Mouse (Mus musculus) kidney, embryonic 15.5 days (tissue): ENCODE data around the gene Itk. TPM values are rescaled to one million over a fixed set of nuclear protein-coding genes. Genes with fewer than 3 reads are reported as not detected.
A peak's percentile ranks its signal among the peaks of the same experiment; 100 is the strongest.

Source experiments
- ATAC-seq: fragments of 200-750 bp; cut with Nextera tagmentation; replicated peaks from 2 replicates; pipeline ENCODE4 v1.8.0; 2017; ENCODE audit warnings: moderate TSS enrichment; ENCODE audit not compliant: low FRiP score
- H3K27ac ChIP-seq: fragments of 300-500 bp; sonication (generic); 2 replicates; pipeline ENCODE4 v1.5.1; 2015; ENCODE audit warnings: mild to moderate bottlenecking, inconsistent platforms
- H3K27me3 ChIP-seq: fragments of 300-500 bp; sonication (generic); 2 replicates; pipeline ENCODE4 v1.6.1; 2015; ENCODE audit warnings: inconsistent platforms
- H3K36me3 ChIP-seq: fragments of 300-500 bp; sonication (generic); 2 replicates; pipeline ENCODE4 v1.6.1; 2015; ENCODE audit warnings: inconsistent platforms
- H3K4me1 ChIP-seq: fragments of 300-500 bp; sonication (generic); 2 replicates; pipeline ENCODE4 v1.6.1; 2015; ENCODE audit warnings: inconsistent platforms
- H3K4me2 ChIP-seq: fragments of 300-500 bp; sonication (generic); 2 replicates; pipeline ENCODE4 v1.6.1; 2015; ENCODE audit warnings: moderate library complexity, mild to moderate bottlenecking, inconsistent platforms
- H3K4me3 ChIP-seq: fragments of 300-500 bp; sonication (generic); replicated peaks from 2 replicates; pipeline ENCODE4 v1.5.1; 2015; ENCODE audit warnings: mild to moderate bottlenecking, inconsistent platforms
- H3K9ac ChIP-seq: fragments of 300-500 bp; sonication (generic); 2 replicates; pipeline ENCODE4 v1.6.1; 2015; ENCODE audit warnings: mild to moderate bottlenecking, inconsistent platforms
- H3K9me3 ChIP-seq: fragments of 300-500 bp; sonication (generic); replicated peaks from 2 replicates; pipeline ENCODE4 v1.6.1; 2016; ENCODE audit warnings: inconsistent platforms
- WGBS: fragments of 180-500 bp; shearing (Covaris S2); methylation state at CpG from one replicate; pipeline ENCODE4 v1.1.7; 2015; ENCODE audit warnings: mixed read lengths; 5-methylcytosine and 5-hydroxymethylcytosine counted together
- polyA plus RNA-seq: library from polyadenylated mRNA; unstranded; fragments of >200 nt; fragmentation: Nextera tagmentation; extraction: Ambion mirVana; gene quantifications from 2 replicates; pipeline ENCODE4 v1.2.1, GENCODE M21; 2015

The Itk gene
- polyA plus RNA-seq, 1 experiment from 2014 or later: 0.18 TPM

- ATAC-seq: no peak
- Histone ChIP-seq H3K27ac (no peak overlapping the region), H3K27me3 (no peaks in the 10 kb centered on the region), H3K9ac (no peak overlapping the region), H3K9me3 (no peaks in the 10 kb centered on the region), H3K4me3 (no peak overlapping the region), H3K36me3 (no peaks in the 10 kb centered on the region), H3K4me1 (no peaks in the 10 kb centered on the region), H3K4me2 (no peak overlapping the region)
- 78% methylated on average over 5 of the region's 5 CpGs for WGBS
Measured at GRCm38 (mm10) chr11:46347756-46348155, 41.6 kb downstream of the Itk start.

GRCm38 (mm10) chr11:46343886-46344546, 45.3 kb downstream of the Itk start:
- no peak overlapping the region for H3K9ac ChIP-seq
- H3K27me3 ChIP-seq: no peaks in the 10 kb centered on the region
- no peak overlapping the region for H3K4me3 ChIP-seq
- no peaks in the 10 kb centered on the region for H3K36me3 ChIP-seq
- no peak overlapping the region for H3K27ac ChIP-seq
- ATAC-seq: no peak
- WGBS: 40% methylated on average over 5 of the region's 5 CpGs
- no peak overlapping the region for H3K4me2 ChIP-seq
- no peaks in the 10 kb centered on the region for H3K4me1 ChIP-seq
- no peaks in the 10 kb centered on the region for H3K9me3 ChIP-seq

- WGBS: 89% methylated on average over 4 of the region's 4 CpGs
- no peak overlapping the region for H3K27ac ChIP-seq
- H3K27me3 ChIP-seq: no peaks in the 10 kb centered on the region
- no peak overlapping the region for H3K4me3 ChIP-seq
- H3K4me1 ChIP-seq: no peaks in the 10 kb centered on the region
- no peak for ATAC-seq
- H3K4me2 ChIP-seq: no peak overlapping the region
- no peaks in the 10 kb centered on the region for H3K9me3 ChIP-seq
- no peak overlapping the region for H3K9ac ChIP-seq
- no peaks in the 10 kb centered on the region for H3K36me3 ChIP-seq
Measured at GRCm38 (mm10) chr11:46341960-46342359, 47.4 kb downstream of the Itk start.

- H3K27me3 ChIP-seq: no peaks in the 10 kb centered on the region
- no peak overlapping the region for H3K4me3 ChIP-seq
- no peaks in the 10 kb centered on the region for H3K4me1 ChIP-seq
- no peak overlapping the region for H3K9ac ChIP-seq
- H3K27ac ChIP-seq: no peak overlapping the region
- no peaks in the 10 kb centered on the region for H3K9me3 ChIP-seq
- 89% methylated on average over 5 of the region's 5 CpGs for WGBS
- H3K36me3 ChIP-seq: no peaks in the 10 kb centered on the region
- no peak overlapping the region for H3K4me2 ChIP-seq
- no peak for ATAC-seq
Measured at GRCm38 (mm10) chr11:46336020-46336419, 53.3 kb downstream of the Itk start.

GRCm38 (mm10) chr11:46332217-46332616, 57.1 kb downstream of the Itk start:
- 89% methylated on average over 8 of the region's 8 CpGs for WGBS
- no peaks in the 10 kb centered on the region for H3K27me3 ChIP-seq
- no peaks in the 10 kb centered on the region for H3K36me3 ChIP-seq
- H3K9me3 ChIP-seq: no peaks in the 10 kb centered on the region
- H3K9ac ChIP-seq: no peak overlapping the region
- H3K27ac ChIP-seq: no peak overlapping the region
- H3K4me3 ChIP-seq: no peak overlapping the region
- no peaks in the 10 kb centered on the region for H3K4me1 ChIP-seq
- H3K4me2 ChIP-seq: no peak overlapping the region
- ATAC-seq: no peak

GRCm38 (mm10) chr11:46326271-46327015, 62.9 kb downstream of the Itk start:
- no peak for ATAC-seq
- H3K4me3 ChIP-seq: no peak overlapping the region
- WGBS: 88% methylated on average over 16 of the region's 16 CpGs

GRCm38 (mm10) chr11:46321559-46321958, 67.8 kb downstream of the Itk start:
- WGBS: 42% methylated on average over 7 of the region's 7 CpGs
- no peak for ATAC-seq
- no peak overlapping the region for H3K4me3 ChIP-seq

More at GRCm38 (mm10) chr11:46326271-46327015, 62.9 kb downstream of the Itk start:
- H3K27ac ChIP-seq: no peak overlapping the region
- H3K4me1 ChIP-seq: no peaks in the 10 kb centered on the region
- no peak overlapping the region for H3K9ac ChIP-seq
- H3K36me3 ChIP-seq: no peaks in the 10 kb centered on the region
- H3K4me2 ChIP-seq: no peak overlapping the region
- no peaks in the 10 kb centered on the region for H3K9me3 ChIP-seq
- no peaks in the 10 kb centered on the region for H3K27me3 ChIP-seq

GRCm38 (mm10) chr11:46314534-46314933, 74.8 kb downstream of the Itk start:
- no peaks in the 10 kb centered on the region for H3K9me3 ChIP-seq
- no peak overlapping the region for H3K27ac ChIP-seq
- H3K4me2 ChIP-seq: no peak overlapping the region
- no peaks in the 10 kb centered on the region for H3K36me3 ChIP-seq
- peaks cover 3% of the 10 kb centered on the region; the same call in 1 of the 2 replicates for H3K27me3 ChIP-seq
- no peak overlapping the region for H3K9ac ChIP-seq
- WGBS: 49% methylated on average over 7 of the region's 7 CpGs
- no peak overlapping the region for H3K4me3 ChIP-seq
- ATAC-seq: no peak
- peaks cover 31% of the 10 kb centered on the region for H3K4me1 ChIP-seq

More at GRCm38 (mm10) chr11:46321559-46321958, 67.8 kb downstream of the Itk start:
- Histone ChIP-seq H3K9ac (no peak overlapping the region), H3K4me1 (no peaks in the 10 kb centered on the region), H3K9me3 (no peaks in the 10 kb centered on the region), H3K36me3 (no peaks in the 10 kb centered on the region), H3K4me2 (no peak overlapping the region), H3K27me3 (no peaks in the 10 kb centered on the region), H3K27ac (no peak overlapping the region)

- Histone ChIP-seq H3K4me3 (no peak overlapping the region), H3K9ac (no peak overlapping the region), H3K4me1 (peaks cover 37% of the 10 kb centered on the region), H3K4me2 (no peak overlapping the region), H3K36me3 (no peaks in the 10 kb centered on the region), H3K27ac (no peak overlapping the region), H3K27me3 (peaks cover 3% of the 10 kb centered on the region; the same call in 1 of the 2 replicates), H3K9me3 (no peaks in the 10 kb centered on the region)
- no peak for ATAC-seq
- WGBS: 69% methylated on average over 6 of the region's 6 CpGs
Measured at GRCm38 (mm10) chr11:46313851-46314250, 75.5 kb downstream of the Itk start.

GRCm38 (mm10) chr11:46312523-46313035, 76.7 kb downstream of the Itk start, which contains the start of gene Cyfip2:
Gene Cyfip2, minus strand, starts transcription at chr11:46312859.
- Histone ChIP-seq H3K4me2 (peak within 1 kb of the TSS; percentile 69), H3K27me3 (peaks cover 3% of the 10 kb centered on the region; the same call in 1 of the 2 replicates), H3K9me3 (no peaks in the 10 kb centered on the region), H3K4me3 (peak within 1 kb of the TSS; percentile 80), H3K27ac (peak within 1 kb of the TSS; percentile 19), H3K4me1 (peaks cover 38% of the 10 kb centered on the region), H3K9ac (peak within 1 kb of the TSS; percentile 39), H3K36me3 (no peaks in the 10 kb centered on the region)
- ATAC-seq: peak; percentile 47; the same call in 1 of the 2 replicates
- WGBS: 7% methylated on average over 14 of the region's 14 CpGs

GRCm38 (mm10) chr11:46311703-46312522, 77.4 kb downstream of the Itk start:
- H3K4me1 ChIP-seq: peaks cover 38% of the 10 kb centered on the region
- peaks cover 3% of the 10 kb centered on the region; the same call in 1 of the 2 replicates for H3K27me3 ChIP-seq
- H3K4me2 ChIP-seq: peak overlapping the region; percentile 69
- no peaks in the 10 kb centered on the region for H3K9me3 ChIP-seq
- peak overlapping the region; percentile 80 for H3K4me3 ChIP-seq
- peak overlapping the region; percentile 19 for H3K27ac ChIP-seq
- under 1% methylated on average over 68 of the region's 71 CpGs for WGBS
- peak overlapping the region; percentile 39 for H3K9ac ChIP-seq
- no peaks in the 10 kb centered on the region for H3K36me3 ChIP-seq
- ATAC-seq: peak; percentile 93
